Comparison of ENCODE assay signal across 19 mouse cellular contexts in genomic region chr17:73790284-73791020, GRCm38 (mm10). TPM values are rescaled to one million over a fixed set of nuclear protein-coding genes. Genes with fewer than 3 reads are reported as not detected.
A peak's percentile ranks its signal among the peaks of the same experiment; 100 is the strongest.
DNase-seq lines count a peak whose midpoint lies in the region; ATAC-seq and TF ChIP-seq lines count a peak whose summit lies in the region.
"Had no signal": no experiment of that assay in that cellular context is flagged by ENCODE, and none has a peak within 500 bp of the region (broad histone marks: within the 10 kb centered on the region; RNA-seq: fewer than 3 reads in every experiment).

No protein-coding gene starts in this region.

- no peak overlapping the region for H3K4me2 ChIP-seq in forebrain, embryonic 13.5 days
- H3K4me2 ChIP-seq in forebrain, embryonic 15.5 days (replicated peaks) = no peak overlapping the region
- H3K4me2 ChIP-seq: embryonic facial prominence, embryonic 12.5 days; heart, embryonic 13.5 days had no signal

- H3K36me3 ChIP-seq in forebrain, embryonic 13.5 days (ENCODE audit: poor library complexity, severe bottlenecking) = no peaks in the 10 kb centered on the region
- H3K36me3 ChIP-seq in forebrain, embryonic 15.5 days = no peaks in the 10 kb centered on the region
- H3K36me3 ChIP-seq in kidney, adult 2 months (ENCODE audit: control insufficient read depth, insufficient read depth, low read length) = no peaks in the 10 kb centered on the region
- H3K36me3 ChIP-seq: embryonic facial prominence, embryonic 12.5 days; heart, embryonic 13.5 days had no signal

- 23% methylated on average over 12 of the region's 12 CpGs for WGBS in forebrain, embryonic 13.5 days
- 17% methylated on average over 12 of the region's 12 CpGs for WGBS in forebrain, embryonic 15.5 days
- 54% methylated on average over 12 of the region's 12 CpGs for WGBS in kidney, adult 2 months

- H3K27me3 ChIP-seq in forebrain, embryonic 13.5 days = no peaks in the 10 kb centered on the region
- H3K27me3 ChIP-seq in forebrain, embryonic 15.5 days = no peaks in the 10 kb centered on the region
- H3K27me3 ChIP-seq in kidney, adult 2 months (replicated peaks; ENCODE audit: control insufficient read depth, insufficient read depth, low read length) = no peaks in the 10 kb centered on the region
- H3K27me3 ChIP-seq: embryonic facial prominence, embryonic 12.5 days; heart, embryonic 13.5 days had no signal

- H3K9ac ChIP-seq in forebrain, embryonic 13.5 days = no peak overlapping the region
- no peak overlapping the region for H3K9ac ChIP-seq in forebrain, embryonic 15.5 days (replicated peaks)
- H3K9ac ChIP-seq: embryonic facial prominence, embryonic 12.5 days; heart, embryonic 13.5 days had no signal

- intact Hi-C loops in left cerebral cortex, postnatal 36 days (cut with DNase I) = no loop called here

- peak; percentile 58; the same call in 1 of the 2 replicates for ATAC-seq in forebrain, embryonic 13.5 days
- ATAC-seq in forebrain, embryonic 15.5 days (replicated peaks) = no peak
- ATAC-seq: inflammation-experienced regulatory T-cells, adult 6 months had no signal

- no peak for TF ChIP-seq POLR2A in kidney, adult 2 months (IDR thresholded peaks at IDR 0.05; ENCODE audit: low read depth, low read length)

- H3K4me3 ChIP-seq in forebrain, embryonic 13.5 days = no peak overlapping the region
- H3K4me3 ChIP-seq in forebrain, embryonic 15.5 days = no peak overlapping the region
- no peak overlapping the region for H3K4me3 ChIP-seq in kidney, adult 2 months (ENCODE audit: insufficient read depth, low read depth, low read length)
- H3K4me3 ChIP-seq: embryonic facial prominence, embryonic 12.5 days; heart, embryonic 13.5 days; layer of hippocampus, adult 2 months had no signal

- H3K27ac ChIP-seq in forebrain, embryonic 13.5 days = no peak overlapping the region
- H3K27ac ChIP-seq in forebrain, embryonic 15.5 days (replicated peaks) = no peak overlapping the region; the same call in 1 of the 2 replicates
- peak overlapping the region; percentile 17; the same call in 1 of the 2 replicates for H3K27ac ChIP-seq in kidney, adult 2 months (ENCODE audit: insufficient read depth, low read depth, low read length)
- H3K27ac ChIP-seq: embryonic facial prominence, embryonic 12.5 days; heart, embryonic 13.5 days; layer of hippocampus, adult 2 months had no signal

- H3K9me3 ChIP-seq in forebrain, embryonic 13.5 days (replicated peaks) = no peaks in the 10 kb centered on the region
- no peaks in the 10 kb centered on the region for H3K9me3 ChIP-seq in forebrain, embryonic 15.5 days
- H3K9me3 ChIP-seq: embryonic facial prominence, embryonic 12.5 days; heart, embryonic 13.5 days had no signal

- peak; percentile 54 for DNase-seq in kidney, adult 2 months
- no peak for DNase-seq in kidney, adult 8-10 months
- peak; percentile 39 for DNase-seq in retina, postnatal 1 day
- no peak for DNase-seq in retina, embryonic 14.5 days (ENCODE audit: low spot score)
- no peak for DNase-seq in layer of hippocampus, adult 8-10 months (ENCODE audit: low spot score in 2 of 2)
- DNase-seq in left cerebral cortex, postnatal 36 days (ENCODE audit: low spot score in 2 of 2) = no peak
- DNase-seq: adrenal gland, adult 2 months; B cell, adult 2 months; cerebellum, adult 9-10 months; gastrocnemius, postnatal 14 days; liver; lung, postnatal 14 days; right cerebral cortex, postnatal 25 days had no signal

- no peak for TF ChIP-seq CTCF in kidney, adult 2 months (conservative IDR thresholded peaks at IDR 0.05; ENCODE audit: insufficient read depth, insufficient read length, low read depth, low read length)

- 0 out of 2 replicates have a peak, but pooled peaks cover 6% of the 10 kb centered on the region for H3K4me1 ChIP-seq in forebrain, embryonic 13.5 days
- 0 out of 2 replicates have a peak, but pooled peaks cover 4% of the 10 kb centered on the region for H3K4me1 ChIP-seq in forebrain, embryonic 15.5 days
- H3K4me1 ChIP-seq in kidney, adult 2 months (ENCODE audit: control insufficient read depth, insufficient read depth, low read length) = peaks cover 7% of the 10 kb centered on the region; the same call in 1 of the 2 replicates
- H3K4me1 ChIP-seq: embryonic facial prominence, embryonic 12.5 days; heart, embryonic 13.5 days had no signal

RNA-seq across cellular contexts. Expression of gene Ehd3, which starts 13.5 kb away (rescaled TPM):
- 6.4 and 7.5 TPM in 2 replicates for polyA plus RNA-seq in forebrain, embryonic 13.5 days (2015; fragmentation: Nextera tagmentation; extraction: Ambion mirVana)
- 11.3 and 11.5 TPM in 2 replicates for polyA plus RNA-seq in forebrain, embryonic 15.5 days (2015; fragmentation: Nextera tagmentation; extraction: Ambion mirVana)
- polyA plus RNA-seq in kidney, adult 2 months (2012; rRNA removed) = 39.0 and 42.9 TPM in 2 replicates
- 100 to 1,000 TPM; 120 to 137 (median 129) TPM for total RNA-seq in layer of hippocampus, adult 8-10 months (2022)
- total RNA-seq in left cerebral cortex, postnatal 36 days (2021) = 10 to 100 TPM; 81.7 to 82.3 TPM

Comparison
In these comparisons a context has a peak if more than half of its experiments do, and no peak if none do; other contexts are left out.
1. DNase-seq: peak in kidney, adult 2 months (single experiment) and retina, postnatal 1 day (single experiment); none in kidney, adult 8-10 months (0 of 2), retina, embryonic 14.5 days (single experiment), layer of hippocampus, adult 8-10 months (0 of 2) and left cerebral cortex, postnatal 36 days (0 of 2).